Mouse (Mus musculus) ES-E14 (cell line): ENCODE results near the gene Alcam.

Experiments used
- CHD2 ChIP-seq: IDR thresholded peaks from 2 replicates; pipeline ENCODE4 v1.6.1; 2014; ENCODE audit warnings: mild to moderate bottlenecking, low read depth, low read length, inconsistent platforms
- HCFC1 ChIP-seq: IDR thresholded peaks from 2 replicates; pipeline ENCODE4 v1.6.1; 2012; ENCODE audit warnings: low read length, inconsistent platforms, borderline replicate concordance; ENCODE audit not compliant: insufficient read depth
- MAFK ChIP-seq: IDR thresholded peaks from 2 replicates; pipeline ENCODE4 v1.6.1; 2014; ENCODE audit warnings: mild to moderate bottlenecking, low read depth, low read length, inconsistent platforms; ENCODE audit not compliant: insufficient read depth
- ZC3H11A ChIP-seq: IDR thresholded peaks from 2 replicates; pipeline ENCODE4 v1.6.1; 2012; ENCODE audit warnings: low read depth, mild to moderate bottlenecking, inconsistent platforms, low read length, borderline replicate concordance
- ZNF384 ChIP-seq: IDR thresholded peaks from 2 replicates; pipeline ENCODE4 v1.6.1; 2012; ENCODE audit warnings: low read depth, low read length, inconsistent platforms

GRCm38 (mm10) chr16:52443635-52444505 is 10.0 kb downstream of the Alcam start:
- TF ChIP-seq CHD2: no peak
- no peak for TF ChIP-seq HCFC1
- TF ChIP-seq MAFK: no peak
- TF ChIP-seq ZC3H11A: no peak
- no peak for TF ChIP-seq ZNF384
